Mouse (Mus musculus) midbrain, embryonic 14.5 days (tissue): ENCODE data around the gene Hmmr. TPM values are rescaled to one million over a fixed set of nuclear protein-coding genes. Genes with fewer than 3 reads are reported as not detected.
A peak's percentile ranks its signal among the peaks of the same experiment; 100 is the strongest.

Experiments
- ATAC-seq: fragments of 200-750 bp; cut with Nextera tagmentation; 2 replicates; pipeline ENCODE4 v1.8.0; 2017; ENCODE audit warnings: moderate number of reproducible peaks, moderate library complexity; ENCODE audit not compliant: low FRiP score, low TSS enrichment
- DNase-seq: peaks from one replicate; pipeline ENCODE4 v3.0.0-alpha.2; 2015
- H3K27ac ChIP-seq: fragments of 300-500 bp; sonication (generic); replicated peaks from 2 replicates; pipeline ENCODE4 v1.5.1; 2014; ENCODE audit warnings: mild to moderate bottlenecking, low read depth, low read length, moderate library complexity
- H3K27me3 ChIP-seq: fragments of 300-500 bp; sonication (generic); 2 replicates; pipeline ENCODE4 v1.6.1; 2014; ENCODE audit warnings: low read length, control low read depth, mixed read lengths; ENCODE audit not compliant: control insufficient read depth, insufficient read depth
- H3K36me3 ChIP-seq: fragments of 300-500 bp; sonication (generic); 2 replicates; pipeline ENCODE4 v1.6.1; 2014; ENCODE audit warnings: low read length, control low read depth; ENCODE audit not compliant: control insufficient read depth, insufficient read depth
- H3K4me1 ChIP-seq: fragments of 300-500 bp; sonication (generic); 2 replicates; pipeline ENCODE4 v1.6.1; 2014; ENCODE audit warnings: mild to moderate bottlenecking, antibody characterized with exemption, low read length, control low read depth; ENCODE audit not compliant: control insufficient read depth, insufficient read depth
- H3K4me2 ChIP-seq: fragments of 300-500 bp; sonication (generic); 2 replicates; pipeline ENCODE4 v1.6.1; 2014; ENCODE audit warnings: mild to moderate bottlenecking, low read length, moderate library complexity
- H3K4me3 ChIP-seq: fragments of 300-500 bp; sonication (generic); replicated peaks from 2 replicates; pipeline ENCODE4 v1.5.1; 2014; ENCODE audit warnings: low read depth, low read length
- H3K9ac ChIP-seq: fragments of 300-500 bp; sonication (generic); replicated peaks from 2 replicates; pipeline ENCODE4 v1.6.1; 2014; ENCODE audit warnings: mild to moderate bottlenecking, low read length, moderate library complexity
- H3K9me3 ChIP-seq: fragments of 300-500 bp; sonication (generic); 2 replicates; pipeline ENCODE4 v1.6.1; 2016; ENCODE audit warnings: low read length, control low read depth, mixed read lengths; ENCODE audit not compliant: control insufficient read depth
- WGBS: fragments of 180-500 bp; shearing (Covaris S2); extraction: QIAGEN DNeasy Blood & Tissue Kit; methylation state at CpG from one replicate; pipeline ENCODE4 v1.1.7; 2014; 5-methylcytosine and 5-hydroxymethylcytosine counted together
- polyA plus RNA-seq: library from polyadenylated mRNA; unstranded; fragments of >200 nt; fragmentation: Nextera tagmentation; extraction: Ambion mirVana; gene quantifications from 2 replicates; pipeline ENCODE4 v1.2.1, GENCODE M21; 2014

Gene Hmmr
- 5.1 and 8.7 TPM in 2 replicates for polyA plus RNA-seq

- peak; percentile 100 for ATAC-seq
- no peaks in the 10 kb centered on the region for H3K27me3 ChIP-seq
- peak within 1 kb of the TSS; percentile 86 for H3K9ac ChIP-seq
- H3K4me3 ChIP-seq = peak within 1 kb of the TSS; percentile 85
- peak within 1 kb of the TSS; percentile 73 for H3K4me2 ChIP-seq
- peaks cover 22% of the 10 kb centered on the region for H3K4me1 ChIP-seq
- under 1% methylated on average over 52 of the region's 52 CpGs for WGBS
- peak within 1 kb of the TSS; percentile 79 for H3K27ac ChIP-seq
- no peaks in the 10 kb centered on the region for H3K9me3 ChIP-seq
- peaks cover 27% of the 10 kb centered on the region for H3K36me3 ChIP-seq
- peak; percentile 98 for DNase-seq
These were observed at the start of gene Hmmr, which contains the start of gene Nudcd2 for GRCm38 (mm10) chr11:40733339-40734174. Hmmr (minus strand) TSS chr11:40733422. Nudcd2 (plus strand) TSS chr11:40733667.

DNA sequence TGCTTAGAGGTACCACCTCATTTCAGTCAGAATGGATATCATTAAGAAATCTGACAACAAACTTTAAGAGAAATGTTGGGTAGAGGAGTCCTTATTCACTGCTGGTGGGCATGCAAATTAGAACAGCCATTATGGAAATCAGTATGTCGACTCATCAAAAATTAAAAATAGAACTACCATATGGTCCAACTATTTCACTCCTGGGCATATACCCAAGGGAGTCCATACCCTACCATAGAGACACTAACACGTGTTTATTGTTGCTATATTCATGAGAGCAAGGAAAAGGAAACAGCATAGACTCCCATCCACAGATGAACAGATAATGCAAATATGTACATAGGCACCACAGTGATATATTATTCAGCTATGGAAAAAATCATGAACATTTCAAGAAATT lies 48.6 kb upstream of the Hmmr start:
- WGBS = 58% methylated on average over 2 of the region's 2 CpGs
- DNase-seq = no peak
- Histone ChIP-seq H3K4me1 (no peaks in the 10 kb centered on the region), H3K9ac (no peak overlapping the region), H3K27ac (no peak overlapping the region), H3K4me3 (no peak overlapping the region), H3K4me2 (no peak overlapping the region), H3K36me3 (no peaks in the 10 kb centered on the region), H3K9me3 (no peaks in the 10 kb centered on the region), H3K27me3 (no peaks in the 10 kb centered on the region)
- no peak for ATAC-seq

DNA sequence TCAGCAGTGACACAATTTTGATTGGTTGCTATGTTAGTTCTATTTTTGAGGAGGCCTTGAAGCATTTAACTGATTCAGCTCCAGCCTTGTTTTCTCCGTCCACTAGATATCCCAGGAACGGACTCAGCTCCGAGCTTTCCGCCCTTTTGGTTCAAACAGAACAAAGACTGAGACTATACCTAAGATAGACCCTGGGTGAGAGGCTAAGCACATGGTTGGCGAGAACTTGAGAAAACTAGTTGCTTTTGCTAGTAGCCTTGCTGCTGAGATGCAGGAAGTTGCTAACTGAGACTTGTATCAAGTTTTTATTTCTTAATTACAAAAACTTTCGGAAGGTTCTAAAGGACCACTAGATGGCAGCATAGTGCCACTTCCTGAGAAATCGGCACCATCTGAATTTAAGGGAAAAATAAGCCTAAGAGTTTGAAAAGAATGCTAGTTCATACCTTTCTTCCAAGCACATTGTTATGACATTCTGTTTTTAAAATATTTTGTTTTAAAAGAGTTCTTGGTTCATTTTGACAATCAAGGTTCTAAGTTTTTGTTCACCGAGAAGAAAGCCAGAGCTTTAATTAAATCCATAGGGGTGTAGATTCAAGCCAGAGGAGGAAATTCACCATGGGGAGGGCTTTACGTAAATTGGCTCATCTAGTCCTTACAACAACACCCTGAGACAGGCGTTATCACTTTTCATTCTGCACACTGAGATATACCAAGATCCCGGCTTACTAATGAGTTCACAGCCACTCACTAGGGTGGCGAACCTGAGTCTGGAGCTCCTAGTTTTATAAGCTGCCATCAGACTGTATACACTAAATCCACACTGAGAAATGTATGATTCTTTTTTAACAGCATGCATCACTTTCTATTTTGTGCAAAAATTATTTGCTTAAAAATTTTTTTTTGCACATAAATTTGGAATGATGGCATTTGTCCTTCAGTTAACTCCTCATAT lies 42.4 kb upstream of the Hmmr start:
- no peaks in the 10 kb centered on the region for H3K4me1 ChIP-seq
- H3K4me2 ChIP-seq = no peak overlapping the region
- no peak overlapping the region for H3K4me3 ChIP-seq
- H3K36me3 ChIP-seq = no peaks in the 10 kb centered on the region
- no peak overlapping the region for H3K9ac ChIP-seq
- ATAC-seq (no peak), DNase-seq (peak; percentile 88)
- H3K27ac ChIP-seq = no peak overlapping the region
- H3K9me3 ChIP-seq = no peaks in the 10 kb centered on the region
- WGBS = 59% methylated on average over 12 of the region's 12 CpGs
- no peaks in the 10 kb centered on the region for H3K27me3 ChIP-seq

- H3K9ac ChIP-seq = no peak overlapping the region
- DNase-seq = no peak
- H3K4me1 ChIP-seq = no peaks in the 10 kb centered on the region
- no peaks in the 10 kb centered on the region for H3K9me3 ChIP-seq
- H3K4me2 ChIP-seq = no peak overlapping the region
- ATAC-seq = no peak
- H3K36me3 ChIP-seq = no peaks in the 10 kb centered on the region
- H3K27me3 ChIP-seq = no peaks in the 10 kb centered on the region
- H3K4me3 ChIP-seq = no peak overlapping the region
- H3K27ac ChIP-seq = no peak overlapping the region
- WGBS = 83% methylated on average over 4 of the region's 4 CpGs
These were observed 31.5 kb upstream of the Hmmr start for GRCm38 (mm10) chr11:40764690-40765089.

DNA sequence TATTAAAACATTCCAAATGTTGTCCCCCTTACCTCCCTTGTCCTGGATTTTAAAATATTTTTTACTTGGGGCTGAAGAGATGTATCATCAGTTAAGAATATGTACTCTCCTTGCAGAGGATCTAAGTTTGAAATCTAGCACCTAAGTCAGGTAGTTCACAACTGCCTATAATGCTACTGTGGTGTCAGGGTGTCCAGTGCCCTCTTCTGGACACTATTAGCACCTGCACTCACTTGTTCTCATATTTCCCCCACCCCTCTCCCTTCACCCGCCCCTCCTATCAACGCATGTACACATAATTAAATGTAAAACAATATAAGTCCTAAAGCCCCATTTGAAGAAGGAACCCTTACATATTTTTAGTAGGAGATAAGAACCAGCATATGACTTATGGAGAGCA lies 30.2 kb upstream of the Hmmr start:
- WGBS = 40% methylated on average over 2 of the region's 2 CpGs
- Histone ChIP-seq H3K9me3 (no peaks in the 10 kb centered on the region), H3K9ac (no peak overlapping the region), H3K27ac (no peak overlapping the region), H3K4me3 (no peak overlapping the region), H3K4me2 (no peak overlapping the region), H3K27me3 (no peaks in the 10 kb centered on the region), H3K36me3 (no peaks in the 10 kb centered on the region), H3K4me1 (no peaks in the 10 kb centered on the region)
- DNase-seq = no peak
- ATAC-seq = no peak

- 89% methylated on average over 8 of the region's 8 CpGs for WGBS
- no peak for DNase-seq
- ATAC-seq = no peak
- Histone ChIP-seq H3K4me1 (0 out of 2 replicates have a peak, but pooled peaks cover 5% of the 10 kb centered on the region), H3K9me3 (no peaks in the 10 kb centered on the region), H3K27me3 (no peaks in the 10 kb centered on the region), H3K9ac (no peak overlapping the region), H3K4me3 (no peak overlapping the region), H3K36me3 (no peaks in the 10 kb centered on the region), H3K4me2 (no peak overlapping the region), H3K27ac (no peak overlapping the region)
These were observed 26.7 kb upstream of the Hmmr start for GRCm38 (mm10) chr11:40759896-40760295.

- WGBS = 84% methylated on average over 8 of the region's 8 CpGs
These were observed 22.7 kb upstream of the Hmmr start for GRCm38 (mm10) chr11:40755968-40756367.

DNA sequence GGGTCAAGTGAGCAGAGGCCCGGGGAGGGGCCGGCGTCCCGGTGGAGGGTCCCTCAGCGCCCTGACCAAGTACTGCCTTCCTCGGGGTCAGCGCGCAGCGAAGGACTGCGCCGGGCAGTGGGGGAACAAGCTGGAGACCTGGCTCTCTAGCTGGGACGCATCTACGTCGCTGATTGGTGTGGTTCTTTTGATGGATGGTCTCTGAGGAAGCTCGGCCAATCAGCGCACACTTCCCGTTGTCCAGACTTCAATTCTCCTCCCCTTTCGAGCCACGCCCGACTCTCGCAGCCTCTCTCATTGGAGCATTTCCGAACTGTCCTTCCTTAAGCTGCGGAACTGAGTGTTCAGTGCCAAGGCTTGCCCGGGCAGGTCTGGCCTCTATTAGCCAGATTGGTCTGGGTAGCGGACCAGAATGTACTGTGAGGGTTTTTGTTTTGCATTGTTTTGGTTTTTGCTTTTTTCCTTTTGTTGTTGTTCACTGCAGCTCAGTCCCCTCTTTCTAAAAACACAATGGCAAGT lies 21.9 kb upstream of the Hmmr start, which contains the start of gene Ccng1:
Gene Ccng1 (minus strand): TSS at position 203 of the 519 bp plus-strand sequence.
- H3K36me3 ChIP-seq = no peaks in the 10 kb centered on the region
- DNase-seq (peak; percentile 95), ATAC-seq (peak; percentile 100)
- peak within 1 kb of the TSS; percentile 83 for H3K4me3 ChIP-seq
- H3K27ac ChIP-seq = peak within 1 kb of the TSS; percentile 55; the same call in 1 of the 2 replicates
- no peaks in the 10 kb centered on the region for H3K27me3 ChIP-seq
- under 1% methylated on average over 25 of the region's 25 CpGs for WGBS
- peak within 1 kb of the TSS; percentile 80 for H3K9ac ChIP-seq
- H3K4me2 ChIP-seq = peak within 1 kb of the TSS; percentile 79
- H3K9me3 ChIP-seq = no peaks in the 10 kb centered on the region
- peaks cover 8% of the 10 kb centered on the region; the same call in 1 of the 2 replicates for H3K4me1 ChIP-seq

More at GRCm38 (mm10) chr11:40755968-40756367, 22.7 kb upstream of the Hmmr start:
- Histone ChIP-seq H3K4me2 (no peak overlapping the region; the same call in 1 of the 2 replicates), H3K9me3 (no peaks in the 10 kb centered on the region), H3K36me3 (no peaks in the 10 kb centered on the region), H3K4me3 (no peak overlapping the region), H3K4me1 (peaks cover 8% of the 10 kb centered on the region; the same call in 1 of the 2 replicates), H3K9ac (no peak overlapping the region), H3K27me3 (no peaks in the 10 kb centered on the region), H3K27ac (no peak overlapping the region)
- no peak for ATAC-seq
- DNase-seq = no peak
